Mouse (Mus musculus) hindbrain, embryonic 12.5 days (tissue): ENCODE results near the gene Map1b. TPM values are rescaled to one million over a fixed set of nuclear protein-coding genes. Genes with fewer than 3 reads are reported as not detected.

Experiments used
- ATAC-seq: fragments of 200-750 bp; cut with Nextera tagmentation; 2 replicates; pipeline ENCODE4 v1.8.0; 2017; ENCODE audit warnings: moderate TSS enrichment; ENCODE audit not compliant: low FRiP score
- H3K27ac ChIP-seq: fragments of 300-500 bp; sonication (generic); 2 replicates; pipeline ENCODE4 v1.5.1; 2016; ENCODE audit warnings: mild to moderate bottlenecking
- H3K27me3 ChIP-seq: fragments of 300-500 bp; sonication (generic); 2 replicates; pipeline ENCODE4 v1.6.1; 2016; ENCODE audit warnings: mild to moderate bottlenecking
- H3K36me3 ChIP-seq: fragments of 300-500 bp; sonication (generic); 2 replicates; pipeline ENCODE4 v1.6.1; 2016; ENCODE audit warnings: mild to moderate bottlenecking
- H3K4me1 ChIP-seq: fragments of 300-500 bp; sonication (generic); 2 replicates; pipeline ENCODE4 v1.6.1; 2016
- H3K4me2 ChIP-seq: fragments of 300-500 bp; sonication (generic); replicated peaks from 2 replicates; pipeline ENCODE4 v1.6.1; 2016; ENCODE audit warnings: mild to moderate bottlenecking
- H3K4me3 ChIP-seq: fragments of 300-500 bp; sonication (generic); 2 replicates; pipeline ENCODE4 v1.5.1; 2016; ENCODE audit warnings: mild to moderate bottlenecking
- H3K9ac ChIP-seq: fragments of 300-500 bp; sonication (generic); 2 replicates; pipeline ENCODE4 v1.6.1; 2016; ENCODE audit warnings: mild to moderate bottlenecking, moderate library complexity
- H3K9me3 ChIP-seq: fragments of 300-500 bp; sonication (generic); replicated peaks from 2 replicates; pipeline ENCODE4 v1.6.1; 2016; ENCODE audit warnings: mild to moderate bottlenecking
- WGBS: fragments of 180-500 bp; shearing (Covaris S2); methylation state at CpG from one replicate; pipeline ENCODE4 v1.1.7; 2016; 5-methylcytosine and 5-hydroxymethylcytosine counted together
- polyA plus RNA-seq: library from polyadenylated mRNA; unstranded; fragments of >200 nt; fragmentation: Nextera tagmentation; extraction: Ambion mirVana; gene quantifications from 2 replicates; pipeline ENCODE4 v1.2.1, GENCODE M21; 2016

Gene Map1b
- polyA plus RNA-seq, 1 experiment from 2014 or later = 1,280 TPM

DNA sequence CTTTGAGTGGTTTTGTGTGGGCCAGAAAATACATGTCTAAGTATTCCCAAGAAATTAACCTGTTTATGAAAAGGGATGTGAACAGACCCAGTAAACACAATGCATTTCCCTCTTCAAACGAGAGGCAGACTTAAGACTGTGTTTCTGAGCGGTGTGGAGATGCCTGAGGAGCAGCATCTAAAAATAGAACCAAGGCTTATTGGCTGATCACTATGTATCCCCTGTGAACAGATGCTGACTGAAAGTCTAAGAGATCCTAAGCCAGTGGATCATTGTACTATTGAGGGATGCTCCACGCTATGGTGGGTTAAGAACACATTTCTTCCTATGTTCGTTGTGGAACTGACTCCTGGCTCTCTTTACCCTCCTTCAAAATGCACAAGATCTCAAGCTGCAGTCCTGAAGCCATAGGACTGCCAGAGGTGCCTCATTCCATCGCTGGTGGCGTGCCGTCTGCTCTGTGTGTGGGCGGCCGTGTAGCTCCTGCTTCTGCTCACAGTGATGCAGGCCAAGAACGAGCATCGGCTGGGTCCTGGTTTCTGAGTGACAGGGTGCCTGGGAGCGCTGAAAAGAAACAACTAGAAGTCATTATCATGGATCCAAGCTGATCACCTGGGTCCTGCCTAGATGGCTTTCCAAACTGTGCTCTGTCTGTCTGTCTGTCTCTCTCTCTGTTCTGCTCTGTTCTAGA, 34.5 kb upstream of the Map1b start:
- 50% methylated on average over 12 of the region's 12 CpGs for WGBS
- no peak; the same call in 1 of the 2 replicates for ATAC-seq
- H3K27me3 ChIP-seq = no peaks in the 10 kb centered on the region
- H3K4me1 ChIP-seq = peaks cover 29% of the 10 kb centered on the region
- H3K9ac ChIP-seq = no peak overlapping the region
- H3K9me3 ChIP-seq = no peaks in the 10 kb centered on the region
- no peak overlapping the region for H3K4me3 ChIP-seq
- H3K27ac ChIP-seq = peak overlapping the region; percentile 73; the same call in 1 of the 2 replicates
- H3K4me2 ChIP-seq = no peak overlapping the region
- H3K36me3 ChIP-seq = no peaks in the 10 kb centered on the region

DNA sequence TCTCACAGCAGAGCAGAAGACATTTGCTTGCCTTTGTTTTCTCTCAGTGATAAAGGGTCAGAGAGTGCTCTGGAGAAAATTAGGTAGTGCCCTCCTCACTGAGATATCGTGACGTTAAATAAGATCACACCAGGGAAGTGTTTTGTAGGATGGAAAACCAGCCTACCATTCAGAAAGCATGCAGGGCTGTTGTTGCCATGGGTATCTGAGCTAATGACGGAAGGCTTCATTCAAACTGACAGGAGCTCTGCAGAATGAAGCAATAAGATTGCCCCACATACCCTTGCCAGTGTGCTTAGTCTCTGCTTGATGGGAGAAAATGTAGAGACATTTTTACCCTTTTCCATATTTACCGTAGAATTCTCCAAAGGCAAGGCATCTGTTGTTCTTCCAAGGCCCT, 33.7 kb upstream of the Map1b start:
- Histone ChIP-seq H3K4me3 (no peak overlapping the region), H3K36me3 (no peaks in the 10 kb centered on the region), H3K4me2 (peak overlapping the region; percentile 19; the same call in 1 of the 2 replicates), H3K9ac (no peak overlapping the region), H3K4me1 (peaks cover 30% of the 10 kb centered on the region), H3K27ac (peak overlapping the region; percentile 73), H3K9me3 (no peaks in the 10 kb centered on the region), H3K27me3 (no peaks in the 10 kb centered on the region)
- peak; percentile 24; the same call in 1 of the 2 replicates for ATAC-seq
- WGBS = 46% methylated on average over 4 of the region's 4 CpGs

GRCm38 (mm10) chr13:99549584-99549983, 33.2 kb upstream of the Map1b start:
- 23% methylated on average over 9 of the region's 9 CpGs for WGBS
- Histone ChIP-seq H3K9me3 (no peaks in the 10 kb centered on the region), H3K4me3 (no peak overlapping the region), H3K4me2 (peak overlapping the region; percentile 19), H3K4me1 (peaks cover 30% of the 10 kb centered on the region), H3K36me3 (no peaks in the 10 kb centered on the region), H3K9ac (no peak overlapping the region), H3K27me3 (no peaks in the 10 kb centered on the region), H3K27ac (peak overlapping the region; percentile 73)
- peak; percentile 85 for ATAC-seq

GRCm38 (mm10) chr13:99546832-99547231, 30.5 kb upstream of the Map1b start:
- WGBS = 85% methylated on average over 5 of the region's 5 CpGs
- ATAC-seq = no peak
- H3K9ac ChIP-seq = no peak overlapping the region

GRCm38 (mm10) chr13:99545201-99545600, 28.9 kb upstream of the Map1b start:
- no peaks in the 10 kb centered on the region for H3K9me3 ChIP-seq
- no peak for ATAC-seq
- H3K4me2 ChIP-seq = no peak overlapping the region

More at GRCm38 (mm10) chr13:99546832-99547231, 30.5 kb upstream of the Map1b start:
- no peaks in the 10 kb centered on the region for H3K27me3 ChIP-seq
- no peaks in the 10 kb centered on the region for H3K9me3 ChIP-seq
- no peaks in the 10 kb centered on the region for H3K36me3 ChIP-seq
- H3K4me1 ChIP-seq = peaks cover 35% of the 10 kb centered on the region
- no peak overlapping the region for H3K4me2 ChIP-seq
- no peak overlapping the region for H3K4me3 ChIP-seq
- no peak overlapping the region for H3K27ac ChIP-seq

DNA sequence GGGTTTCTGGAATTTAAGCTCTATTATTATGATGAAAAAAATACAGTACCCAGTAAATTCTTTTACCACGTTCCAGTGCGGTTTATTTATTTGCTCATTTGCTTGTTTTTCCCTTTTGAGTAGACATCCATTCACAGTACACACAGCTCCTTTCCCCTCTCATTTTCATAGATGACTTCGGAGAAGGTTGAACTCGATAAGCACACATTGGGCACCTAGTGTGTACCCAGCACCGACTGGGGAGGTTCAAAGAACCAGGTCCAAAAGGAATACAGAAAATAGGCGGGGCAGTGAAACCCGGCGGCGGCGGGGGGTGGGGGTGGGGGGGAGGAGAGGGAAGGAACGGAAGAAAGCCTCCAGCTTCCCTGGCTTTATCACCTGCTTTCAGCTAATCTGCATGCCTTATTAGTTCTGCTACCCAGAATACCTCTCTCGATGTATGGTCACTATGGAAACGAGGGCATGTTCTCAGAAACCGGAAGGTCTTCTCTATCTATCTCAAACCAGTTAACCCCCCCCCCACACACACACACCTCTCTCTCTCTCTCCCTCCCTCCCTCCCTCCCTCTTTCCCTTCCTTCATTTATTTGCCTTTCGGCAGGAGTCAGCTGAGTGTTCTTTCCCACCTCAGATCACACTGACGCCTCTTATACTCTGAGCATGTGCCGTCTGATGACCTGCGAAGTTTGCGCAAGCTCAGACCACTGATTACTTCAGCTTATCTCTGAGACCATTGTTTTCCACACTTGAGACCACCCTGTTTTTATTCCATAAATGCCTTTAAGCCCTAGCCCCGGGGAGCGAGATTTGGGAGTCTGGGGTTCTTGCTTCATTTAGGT, 25.3 kb upstream of the Map1b start:
- WGBS = 35% methylated on average over 21 of the region's 21 CpGs
- H3K4me3 ChIP-seq = no peak overlapping the region
- H3K9ac ChIP-seq = 0 out of 2 replicates have a peak overlapping the region, but pooled peaks have one; percentile 29

More at GRCm38 (mm10) chr13:99545201-99545600, 28.9 kb upstream of the Map1b start:
- H3K4me3 ChIP-seq = no peak overlapping the region
- WGBS = 55% methylated on average over 6 of the region's 6 CpGs
- no peaks in the 10 kb centered on the region for H3K36me3 ChIP-seq
- H3K9ac ChIP-seq = no peak overlapping the region
- peaks cover 34% of the 10 kb centered on the region for H3K4me1 ChIP-seq
- H3K27me3 ChIP-seq = no peaks in the 10 kb centered on the region
- H3K27ac ChIP-seq = no peak overlapping the region

DNA sequence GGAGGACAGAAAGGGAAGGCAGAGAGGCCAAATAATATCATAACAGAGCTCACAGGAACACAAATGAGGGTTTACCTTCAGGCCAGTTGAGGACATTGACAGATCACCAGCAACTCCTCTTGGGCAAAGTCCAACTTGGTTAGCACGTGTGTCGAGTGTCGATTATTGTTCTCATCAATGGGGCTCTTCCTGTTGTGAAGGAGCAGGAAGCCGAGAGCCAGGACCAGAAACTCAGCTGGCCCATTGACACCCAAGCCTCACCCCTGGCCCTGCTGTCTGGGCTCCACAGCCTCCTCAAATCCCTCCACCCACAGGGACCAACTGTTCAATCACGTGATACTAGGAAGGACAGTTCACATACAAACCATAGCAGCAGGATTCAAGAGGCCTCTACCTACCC, 22.9 kb upstream of the Map1b start:
- Histone ChIP-seq H3K9ac (no peak overlapping the region), H3K9me3 (no peaks in the 10 kb centered on the region), H3K4me1 (peaks cover 13% of the 10 kb centered on the region), H3K4me2 (no peak overlapping the region), H3K4me3 (no peak overlapping the region), H3K27me3 (no peaks in the 10 kb centered on the region), H3K36me3 (no peaks in the 10 kb centered on the region), H3K27ac (no peak overlapping the region)
- ATAC-seq = no peak
- WGBS = 70% methylated on average over 5 of the region's 5 CpGs

More for the DNA sequence above, 25.3 kb upstream of the Map1b start:
- Histone ChIP-seq H3K27me3 (no peaks in the 10 kb centered on the region), H3K4me2 (peak overlapping the region; percentile 44), H3K36me3 (no peaks in the 10 kb centered on the region), H3K27ac (peak overlapping the region; percentile 37; the same call in 1 of the 2 replicates), H3K9me3 (no peaks in the 10 kb centered on the region), H3K4me1 (peaks cover 15% of the 10 kb centered on the region)
- peak; percentile 76 for ATAC-seq

DNA sequence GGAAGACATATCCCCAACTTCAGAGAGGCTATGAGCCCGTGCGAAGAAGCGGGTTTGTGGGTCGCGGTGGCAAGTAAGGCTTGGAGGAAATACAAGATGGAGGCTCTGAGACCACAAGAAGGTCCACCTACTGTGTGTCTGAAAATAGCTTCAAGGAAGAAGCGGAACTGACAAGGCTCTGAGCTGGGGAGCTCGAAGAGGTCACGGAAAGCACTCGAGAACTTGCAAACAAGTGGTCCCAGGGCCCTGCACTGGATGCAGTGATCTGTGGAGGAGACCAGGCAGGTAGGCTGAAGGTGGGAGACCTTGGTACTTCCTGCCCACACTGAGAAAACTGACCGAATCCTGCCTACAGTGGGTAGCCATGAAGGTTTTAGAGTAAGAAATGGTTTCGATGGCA, 22.5 kb upstream of the Map1b start:
- Histone ChIP-seq H3K27ac (no peak overlapping the region), H3K4me1 (peaks cover 13% of the 10 kb centered on the region), H3K4me3 (no peak overlapping the region), H3K4me2 (no peak overlapping the region), H3K9ac (no peak overlapping the region), H3K27me3 (no peaks in the 10 kb centered on the region), H3K9me3 (no peaks in the 10 kb centered on the region), H3K36me3 (no peaks in the 10 kb centered on the region)
- WGBS = 93% methylated on average over 11 of the region's 11 CpGs
- no peak for ATAC-seq

DNA sequence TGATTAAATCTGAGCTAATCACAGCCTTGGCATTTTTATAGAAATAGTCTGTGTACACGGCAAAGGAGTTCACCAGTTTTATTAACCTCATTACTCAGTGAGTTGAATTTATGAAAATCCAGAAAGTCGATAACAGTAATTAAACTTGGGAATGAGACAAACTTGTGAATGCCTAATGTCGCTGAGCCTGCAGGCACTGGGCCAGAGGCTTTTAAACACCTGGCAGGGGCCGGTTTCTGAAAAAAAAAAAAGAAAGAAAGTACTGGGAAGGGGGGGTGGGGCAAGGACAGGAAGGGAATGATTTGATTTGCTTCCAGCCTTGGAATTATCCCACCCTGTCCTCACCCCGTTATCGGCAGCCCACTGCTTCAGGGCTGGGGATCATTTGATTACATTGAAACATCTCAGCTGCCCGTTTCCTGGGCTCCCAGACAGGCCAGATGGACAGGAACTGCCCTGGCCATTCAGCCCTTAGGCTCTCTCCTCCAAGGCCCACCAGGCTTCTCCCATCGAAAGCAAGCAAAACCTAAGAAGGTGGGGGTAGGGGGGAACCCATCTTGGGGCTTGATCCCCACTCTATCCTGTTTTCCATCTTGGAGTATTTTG, 21.7 kb upstream of the Map1b start:
- Histone ChIP-seq H3K9me3 (no peaks in the 10 kb centered on the region), H3K27me3 (no peaks in the 10 kb centered on the region), H3K27ac (no peak overlapping the region), H3K4me3 (no peak overlapping the region), H3K4me2 (no peak overlapping the region), H3K36me3 (no peaks in the 10 kb centered on the region), H3K4me1 (peaks cover 13% of the 10 kb centered on the region), H3K9ac (no peak overlapping the region)
- WGBS = 39% methylated on average over 8 of the region's 8 CpGs
- ATAC-seq = no peak

GRCm38 (mm10) chr13:99528456-99528855, 12.1 kb upstream of the Map1b start:
- Histone ChIP-seq H3K4me3 (no peak overlapping the region), H3K27me3 (no peaks in the 10 kb centered on the region), H3K4me2 (no peak overlapping the region), H3K36me3 (no peaks in the 10 kb centered on the region), H3K4me1 (no peaks in the 10 kb centered on the region), H3K9ac (no peak overlapping the region), H3K9me3 (no peaks in the 10 kb centered on the region), H3K27ac (no peak overlapping the region)
- 71% methylated on average over 4 of the region's 4 CpGs for WGBS
- no peak for ATAC-seq

- Histone ChIP-seq H3K4me3 (no peak overlapping the region), H3K4me1 (no peaks in the 10 kb centered on the region), H3K4me2 (no peak overlapping the region), H3K27me3 (no peaks in the 10 kb centered on the region), H3K36me3 (no peaks in the 10 kb centered on the region), H3K9ac (no peak overlapping the region), H3K9me3 (no peaks in the 10 kb centered on the region), H3K27ac (no peak overlapping the region)
- no peak for ATAC-seq
Measured at GRCm38 (mm10) chr13:99527936-99528335, 11.6 kb upstream of the Map1b start.

DNA sequence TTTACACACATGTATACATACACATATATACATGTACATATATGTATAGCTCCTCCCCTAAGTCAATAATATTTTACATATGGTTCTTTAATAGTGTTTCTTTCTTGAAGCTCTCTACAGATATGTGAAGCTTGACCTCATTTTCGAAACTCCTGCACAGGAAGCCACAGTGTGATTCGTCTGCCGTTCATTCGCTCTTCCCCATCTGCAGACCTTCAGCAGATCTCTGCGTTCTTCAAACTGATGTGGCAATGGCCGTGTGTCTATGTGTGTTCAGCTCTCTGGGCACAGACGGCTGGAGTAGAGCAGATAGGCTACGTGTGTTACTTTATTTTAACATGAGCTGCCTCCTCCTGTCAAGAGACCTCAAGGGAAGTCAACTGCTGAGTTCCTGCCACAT, 9.2 kb upstream of the Map1b start:
- H3K27me3 ChIP-seq = no peaks in the 10 kb centered on the region
- H3K9ac ChIP-seq = no peak overlapping the region
- H3K36me3 ChIP-seq = no peaks in the 10 kb centered on the region
- no peak for ATAC-seq
- H3K4me1 ChIP-seq = no peaks in the 10 kb centered on the region
- H3K4me2 ChIP-seq = no peak overlapping the region
- WGBS = 80% methylated on average over 8 of the region's 8 CpGs
- H3K4me3 ChIP-seq = no peak overlapping the region
- no peaks in the 10 kb centered on the region for H3K9me3 ChIP-seq
- no peak overlapping the region for H3K27ac ChIP-seq
